Mouse (Mus musculus) kidney, postnatal 0 days (tissue): ENCODE results near the gene Cdsn. TPM values are rescaled to one million over a fixed set of nuclear protein-coding genes. Genes with fewer than 3 reads are reported as not detected.

Source experiments
- ATAC-seq: fragments of 200-750 bp; cut with Nextera tagmentation; replicated peaks from 2 replicates; pipeline ENCODE4 v1.8.0; 2017; ENCODE audit warnings: low read depth, moderate number of reproducible peaks, moderate TSS enrichment, moderate library complexity; ENCODE audit not compliant: low FRiP score
- DNase-seq: peaks from one replicate; pipeline ENCODE4 v3.0.0-alpha.2; 2016; ENCODE audit warnings: low spot score
- H3K27ac ChIP-seq: fragments of 300-500 bp; sonication (generic); 2 replicates; pipeline ENCODE4 v1.5.1; 2014; ENCODE audit warnings: mild to moderate bottlenecking
- H3K27me3 ChIP-seq: fragments of 300-500 bp; sonication (generic); 2 replicates; pipeline ENCODE4 v1.6.1; 2014; ENCODE audit warnings: low read length, mixed read lengths; ENCODE audit not compliant: insufficient read depth
- H3K36me3 ChIP-seq: fragments of 300-500 bp; sonication (generic); 2 replicates; pipeline ENCODE4 v1.6.1; 2014; ENCODE audit warnings: low read length, mixed read lengths; ENCODE audit not compliant: insufficient read depth
- H3K4me1 ChIP-seq: fragments of 300-500 bp; sonication (generic); replicated peaks from 2 replicates; pipeline ENCODE4 v1.6.1; 2014; ENCODE audit warnings: antibody characterized with exemption, low read length, mixed read lengths; ENCODE audit not compliant: insufficient read depth
- H3K4me2 ChIP-seq: fragments of 300-500 bp; sonication (generic); 2 replicates; pipeline ENCODE4 v1.6.1; 2014; ENCODE audit warnings: mild to moderate bottlenecking, low read length, moderate library complexity, mixed read lengths
- H3K4me3 ChIP-seq: fragments of 300-500 bp; sonication (generic); replicated peaks from 2 replicates; pipeline ENCODE4 v1.5.1; 2014; ENCODE audit warnings: low read depth, low read length
- H3K9ac ChIP-seq: fragments of 300-500 bp; sonication (generic); 2 replicates; pipeline ENCODE4 v1.6.1; 2014; ENCODE audit warnings: low read depth, low read length
- H3K9me3 ChIP-seq: fragments of 300-500 bp; sonication (generic); replicated peaks from 2 replicates; pipeline ENCODE4 v1.6.1; 2016; ENCODE audit warnings: low read length, inconsistent platforms, mixed read lengths
- CTCF ChIP-seq: IDR thresholded peaks from 2 replicates; pipeline ENCODE4 v1.5.1; 2016; ENCODE audit warnings: antibody characterized with exemption, low read depth, mild to moderate bottlenecking, moderate library complexity
- WGBS: fragments of 180-500 bp; shearing (Covaris S2); extraction: QIAGEN DNeasy Blood & Tissue Kit; methylation state at CpG from one replicate; pipeline ENCODE4 v1.1.7; 2014; 5-methylcytosine and 5-hydroxymethylcytosine counted together
- polyA plus RNA-seq: library from polyadenylated mRNA; unstranded; fragments of >200 nt; fragmentation: Nextera tagmentation; extraction: Ambion mirVana; gene quantifications from 2 replicates; pipeline ENCODE4 v1.2.1, GENCODE M21; 2015

Cdsn gene
- polyA plus RNA-seq, 1 experiment from 2014 or later: 0.18 TPM

- Histone ChIP-seq H3K27me3 (no peaks in the 10 kb centered on the region), H3K4me1 (no peaks in the 10 kb centered on the region), H3K9me3 (no peaks in the 10 kb centered on the region), H3K4me3 (no peak overlapping the region), H3K36me3 (no peaks in the 10 kb centered on the region), H3K9ac (no peak overlapping the region), H3K4me2 (no peak overlapping the region), H3K27ac (no peak overlapping the region)
- 86% methylated on average over 15 of the region's 15 CpGs for WGBS
- DNase-seq (no peak), ATAC-seq (no peak)
- no peak for TF ChIP-seq CTCF
Measured at GRCm38 (mm10) chr17:35542761-35543411, 9.0 kb upstream of the Cdsn start.

DNA sequence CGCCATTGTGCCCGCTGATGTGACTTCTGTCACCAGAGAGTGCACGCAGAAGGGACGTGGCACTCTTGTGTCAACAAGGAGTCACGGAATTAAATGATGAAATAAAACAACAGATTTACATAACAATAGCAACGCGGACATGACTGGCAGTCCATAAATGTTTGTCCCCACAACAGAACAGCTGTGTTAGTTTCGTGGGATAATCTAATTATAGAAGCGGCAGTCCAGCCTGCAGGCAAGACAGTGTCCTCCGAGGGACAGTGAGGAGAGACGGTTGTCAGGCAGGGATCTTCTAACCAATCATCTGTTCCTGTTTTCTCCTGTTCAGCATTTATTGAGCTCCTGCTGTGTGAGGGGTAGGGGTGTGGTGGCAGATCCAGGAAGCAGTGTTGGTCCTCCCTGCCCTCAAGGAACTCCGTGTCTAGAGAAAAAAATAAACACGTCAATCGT lies 8.5 kb upstream of the Cdsn start:
- ATAC-seq: no peak
- DNase-seq: peak; percentile 24
- Histone ChIP-seq H3K27me3 (no peaks in the 10 kb centered on the region), H3K4me3 (no peak overlapping the region), H3K4me1 (no peaks in the 10 kb centered on the region), H3K9me3 (no peaks in the 10 kb centered on the region), H3K27ac (no peak overlapping the region), H3K9ac (no peak overlapping the region), H3K4me2 (no peak overlapping the region), H3K36me3 (no peaks in the 10 kb centered on the region)
- TF ChIP-seq CTCF: no peak
- 54% methylated on average over 14 of the region's 14 CpGs for WGBS

GRCm38 (mm10) chr17:35544001-35544400 lies 7.9 kb upstream of the Cdsn start:
- no peak for TF ChIP-seq CTCF
- Histone ChIP-seq H3K9ac (no peak overlapping the region), H3K4me2 (no peak overlapping the region), H3K27me3 (no peaks in the 10 kb centered on the region), H3K36me3 (no peaks in the 10 kb centered on the region), H3K27ac (no peak overlapping the region), H3K9me3 (no peaks in the 10 kb centered on the region), H3K4me3 (no peak overlapping the region), H3K4me1 (no peaks in the 10 kb centered on the region)
- 67% methylated on average over 6 of the region's 6 CpGs for WGBS
- DNase-seq: no peak
- no peak for ATAC-seq

- 36% methylated on average over 6 of the region's 6 CpGs for WGBS
- Histone ChIP-seq H3K4me2 (no peak overlapping the region), H3K4me3 (no peak overlapping the region), H3K4me1 (no peaks in the 10 kb centered on the region), H3K27me3 (no peaks in the 10 kb centered on the region), H3K27ac (no peak overlapping the region), H3K9me3 (no peaks in the 10 kb centered on the region), H3K9ac (no peak overlapping the region), H3K36me3 (no peaks in the 10 kb centered on the region)
- ATAC-seq: peak; percentile 41; the same call in 1 of the 2 replicates
- TF ChIP-seq CTCF: peak; percentile 79
- DNase-seq: peak; percentile 68
Measured at GRCm38 (mm10) chr17:35544680-35545079, 7.2 kb upstream of the Cdsn start.

DNA sequence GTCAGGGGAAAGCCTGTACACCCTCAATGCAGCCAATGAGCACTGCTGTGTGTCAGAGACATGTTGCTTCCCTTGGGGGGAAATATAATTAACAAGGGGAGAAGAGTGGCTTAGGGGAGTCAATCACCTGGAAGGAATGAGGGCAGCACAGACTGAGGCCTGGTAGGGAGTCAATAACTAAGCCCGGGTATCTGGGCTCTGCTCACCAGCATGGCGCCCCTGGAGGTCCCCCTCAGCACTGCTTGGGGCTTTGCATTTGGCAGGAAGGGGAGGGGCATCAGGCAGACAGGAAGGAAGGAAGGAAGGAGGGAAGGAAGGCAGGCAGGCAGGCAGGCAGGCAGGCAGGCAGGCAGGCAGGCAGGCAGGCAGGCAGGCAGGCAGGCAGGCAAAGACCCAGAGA lies 4.5 kb upstream of the Cdsn start:
- no peak overlapping the region for H3K9ac ChIP-seq
- no peak for TF ChIP-seq CTCF

GRCm38 (mm10) chr17:35548636-35549035 lies 3.3 kb upstream of the Cdsn start:
- 40% methylated on average over 5 of the region's 5 CpGs for WGBS
- Histone ChIP-seq H3K36me3 (no peaks in the 10 kb centered on the region), H3K27me3 (no peaks in the 10 kb centered on the region), H3K9me3 (no peaks in the 10 kb centered on the region), H3K4me3 (no peak overlapping the region), H3K9ac (no peak overlapping the region), H3K4me2 (no peak overlapping the region), H3K4me1 (no peaks in the 10 kb centered on the region), H3K27ac (0 out of 2 replicates have a peak overlapping the region, but pooled peaks have one; percentile 19)
- ATAC-seq (no peak), DNase-seq (no peak)
- TF ChIP-seq CTCF: no peak

More for the DNA sequence above, 4.5 kb upstream of the Cdsn start:
- Histone ChIP-seq H3K36me3 (no peaks in the 10 kb centered on the region), H3K4me1 (no peaks in the 10 kb centered on the region), H3K9me3 (no peaks in the 10 kb centered on the region), H3K27ac (no peak overlapping the region), H3K4me3 (no peak overlapping the region), H3K4me2 (no peak overlapping the region), H3K27me3 (no peaks in the 10 kb centered on the region)
- WGBS: 67% methylated on average over 2 of the region's 2 CpGs
- no peak for ATAC-seq
- no peak for DNase-seq
